Mouse (Mus musculus) adrenal gland, adult 10 weeks (tissue): ENCODE data around the gene Adamts15. TPM values are rescaled to one million over a fixed set of nuclear protein-coding genes. Genes with fewer than 3 reads are reported as not detected.

Experiments used
- polyA plus RNA-seq: library from polyadenylated mRNA; stranded (reverse); fragments of 350-450 nt; fragmentation: Illumina TruSeq; extraction: RNeasy Lipid Tissue Mini Kit (QIAGEN cat#74804); gene quantifications from one replicate; pipeline ENCODE4 v1.2.3, GENCODE M21; 2014; ENCODE audit warnings: low read depth, low replicate concordance

Gene Adamts15
- polyA plus RNA-seq = 1.2 TPM

DNA sequence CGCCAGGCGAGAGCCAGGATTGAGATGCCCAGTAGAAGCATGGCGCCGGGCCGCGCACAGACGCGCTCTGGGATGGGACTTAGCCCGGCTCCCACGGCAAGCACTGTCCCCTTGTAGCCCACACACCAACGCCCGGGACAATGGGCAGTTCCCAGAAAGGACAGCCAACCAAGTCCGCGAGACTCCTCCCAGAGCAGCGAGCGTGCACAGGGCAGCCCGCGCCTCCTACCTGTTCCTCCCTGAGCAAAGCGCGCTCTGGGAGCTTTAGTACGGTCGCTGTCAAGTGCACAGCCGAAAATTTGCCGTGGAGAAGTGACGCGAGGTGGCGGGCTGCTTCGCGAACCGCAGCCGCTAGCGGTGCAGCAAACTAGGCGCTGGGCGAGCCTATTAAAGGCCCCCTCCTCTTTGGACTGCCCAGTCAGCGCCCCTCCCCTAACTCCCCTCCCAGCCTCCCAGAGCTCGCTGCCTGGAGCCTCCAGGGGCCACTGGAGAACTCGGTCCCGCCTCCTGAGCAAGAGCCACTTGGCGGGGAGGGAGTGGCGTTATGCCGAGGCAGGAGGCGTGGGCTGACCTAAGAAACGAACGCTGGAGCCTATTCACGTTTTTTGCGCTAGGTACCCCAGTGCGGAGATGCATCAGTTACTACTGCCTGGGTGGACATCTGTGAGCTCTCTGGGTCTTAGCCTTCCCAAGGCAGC is at the start of gene Adamts15:
Gene Adamts15 (minus strand): TSS at position 256 of the 698 bp plus-strand sequence.

GRCm38 (mm10) chr9:30942512-30943313 is 20.5 kb upstream of the Adamts15 start, which contains the start of gene Adamts8:
TSS of gene Adamts8 (plus strand) at chr9:30942562.

Other genes starting within 250 kb of the Adamts15 start
- gene Adamts8, start 20.1 kb upstream of the Adamts15 start, polyA plus RNA-seq = 0.52 TPM
- gene Zbtb44, start 108.2 kb upstream of the Adamts15 start, polyA plus RNA-seq = 44.5 TPM
- not detected for gene St14, start 209.4 kb upstream of the Adamts15 start, polyA plus RNA-seq